Mouse (Mus musculus): ENCODE data around the gene Rbms3.

The Rbms3 gene

GRCm38 (mm10) chr9:117484396-117484795 is 145.3 kb downstream of the Rbms3 start:
- DNase-seq (ENCODE audit: low spot score): no peak

DNA sequence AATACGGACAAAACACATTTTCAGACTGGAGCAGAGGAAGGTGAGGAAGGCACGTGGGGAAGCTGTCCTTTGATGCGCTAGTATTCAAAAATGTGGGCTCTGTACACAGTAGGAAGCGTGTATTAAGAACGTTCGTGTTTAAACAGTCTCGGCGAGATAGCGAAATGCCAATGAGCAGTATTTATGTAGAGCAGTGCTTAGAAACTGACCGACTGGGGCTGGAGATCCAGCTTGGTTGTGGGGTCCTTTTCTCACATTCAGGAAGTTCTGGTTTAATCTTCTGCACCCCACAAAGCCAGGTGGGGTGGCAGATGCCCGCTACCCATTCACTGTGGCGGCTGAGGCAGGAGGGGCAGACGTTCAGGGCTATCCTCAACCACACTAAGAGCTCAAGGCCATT is 153.0 kb downstream of the Rbms3 start:
- DNase-seq (ENCODE audit: low spot score): no peak

GRCm38 (mm10) chr9:117452816-117453215 is 176.9 kb downstream of the Rbms3 start:
- DNase-seq (ENCODE audit: low spot score): no peak

GRCm38 (mm10) chr9:117442611-117443010 is 187.1 kb downstream of the Rbms3 start:
- DNase-seq (ENCODE audit: low spot score): no peak

GRCm38 (mm10) chr9:117435856-117436255 is 193.9 kb downstream of the Rbms3 start:
- no peak for DNase-seq (ENCODE audit: low spot score)

- DNase-seq (ENCODE audit: low spot score): no peak
These were observed 199.0 kb downstream of the Rbms3 start for GRCm38 (mm10) chr9:117430670-117431069.

GRCm38 (mm10) chr9:117429217-117430105 is 200.3 kb downstream of the Rbms3 start:
- DNase-seq (ENCODE audit: low spot score): no peak

DNA sequence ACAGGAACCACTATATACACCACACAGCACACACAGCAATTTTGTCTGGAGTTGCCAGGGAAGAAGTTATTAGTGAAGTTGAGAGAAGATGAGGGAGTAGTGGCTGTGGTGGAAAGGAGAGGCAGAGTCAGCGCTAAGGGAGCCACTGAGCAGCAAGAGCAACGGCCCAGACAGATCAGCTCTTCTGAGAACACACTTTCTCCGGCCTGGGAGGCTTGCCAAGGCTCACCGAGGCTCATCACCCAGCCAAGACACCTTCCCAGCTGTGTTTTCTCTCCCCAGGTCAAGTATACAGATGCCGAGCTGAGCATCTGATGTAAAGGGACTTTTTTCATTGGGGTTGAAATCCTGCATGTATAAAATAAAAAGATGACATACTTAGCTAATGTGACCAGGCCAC is 206.5 kb downstream of the Rbms3 start:
- no peak for DNase-seq (ENCODE audit: low spot score)

DNA sequence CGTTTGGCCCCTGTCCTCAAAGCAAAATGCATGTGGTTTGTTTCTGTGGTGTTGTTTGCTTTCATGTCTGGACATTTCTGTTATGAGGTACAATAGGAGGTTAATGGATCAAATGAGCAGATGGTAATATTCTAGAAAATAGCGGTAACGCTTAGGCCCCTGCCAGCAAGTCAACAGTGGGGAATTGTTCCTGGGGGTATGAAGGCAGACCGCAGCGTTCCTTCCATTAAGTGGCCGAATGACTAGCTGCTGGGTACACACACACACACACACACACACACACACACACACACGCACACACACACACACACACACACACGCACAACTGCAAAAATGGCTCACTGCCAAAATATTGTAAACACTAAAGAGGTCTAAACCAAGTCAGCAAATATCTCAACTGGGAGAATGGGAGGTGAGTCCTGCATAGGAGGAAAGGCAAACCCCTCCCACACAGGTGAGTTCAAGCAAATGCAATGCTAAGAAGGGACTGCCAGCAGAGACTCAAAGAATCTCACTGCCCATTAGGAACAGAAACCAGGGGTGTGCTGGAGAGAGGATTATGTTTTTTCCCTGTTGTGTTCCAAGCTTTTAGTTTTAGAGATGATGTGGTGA is 209.7 kb downstream of the Rbms3 start:
- DNase-seq (ENCODE audit: low spot score): no peak

- no peak for DNase-seq (ENCODE audit: low spot score)
These were observed 216.5 kb downstream of the Rbms3 start for GRCm38 (mm10) chr9:117413181-117413580.

DNA sequence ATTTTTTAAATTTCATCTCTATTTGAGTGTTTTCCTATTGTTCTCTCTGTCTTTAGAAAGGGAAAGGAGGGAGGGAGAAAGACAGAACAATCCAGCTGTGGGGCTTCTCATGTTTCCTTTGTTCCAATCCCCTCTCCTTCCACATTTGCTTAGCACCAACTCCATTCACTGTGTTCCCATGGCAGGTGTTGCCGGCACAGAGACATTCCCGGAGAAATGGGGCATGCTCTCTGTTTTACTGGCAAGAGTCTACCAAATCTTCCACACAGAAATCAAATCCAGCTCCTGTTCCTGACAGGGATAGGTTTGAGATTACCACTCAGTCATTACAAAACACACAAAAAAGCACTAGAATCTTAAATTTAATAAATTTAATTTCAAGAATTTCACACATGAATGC is 217.1 kb downstream of the Rbms3 start:
- DNase-seq (ENCODE audit: low spot score): no peak

- DNase-seq (ENCODE audit: low spot score): no peak
These were observed 225.1 kb downstream of the Rbms3 start for GRCm38 (mm10) chr9:117404621-117405020.

DNA sequence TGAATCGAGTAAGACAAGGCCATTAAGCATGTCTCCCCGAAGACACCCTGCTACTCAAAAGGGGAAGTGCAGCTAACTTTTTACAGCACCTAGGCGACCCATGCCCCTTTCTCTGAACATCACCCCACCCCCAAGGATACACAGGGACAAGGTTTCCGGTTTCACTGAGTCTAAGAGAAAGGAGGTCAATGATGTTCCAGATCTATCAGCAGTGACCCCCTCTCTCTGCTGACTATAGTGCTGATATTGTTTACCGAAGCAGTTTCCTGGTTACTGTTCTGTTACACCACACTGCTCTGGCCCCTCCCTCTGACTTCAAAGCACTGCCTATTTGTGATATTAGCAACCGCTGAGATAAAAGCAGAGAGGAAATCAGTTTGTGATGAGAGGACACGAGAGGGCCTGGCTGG is 229.4 kb downstream of the Rbms3 start:
- DNase-seq (ENCODE audit: low spot score): no peak

DNA sequence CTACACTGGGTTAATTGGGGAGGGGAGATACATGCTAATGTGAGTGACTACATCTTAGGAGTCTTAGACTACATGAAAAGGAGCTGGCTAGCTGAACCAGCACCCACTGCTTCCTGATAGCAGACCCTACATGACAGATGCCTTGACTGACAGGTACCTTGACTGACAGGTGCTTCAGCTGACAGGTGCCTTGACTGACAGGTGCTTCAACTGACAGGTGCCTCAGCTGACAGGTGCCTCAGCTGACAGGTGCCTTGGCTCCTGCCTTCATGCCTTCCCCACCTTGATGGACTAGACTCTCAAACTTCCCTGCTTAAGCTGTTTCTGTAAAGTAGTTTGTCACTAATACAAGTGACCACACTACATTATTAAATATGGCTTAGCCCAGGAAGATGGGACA is 232.6 kb downstream of the Rbms3 start:
- no peak for DNase-seq (ENCODE audit: low spot score)

GRCm38 (mm10) chr9:117396586-117396985 is 233.1 kb downstream of the Rbms3 start:
- no peak for DNase-seq (ENCODE audit: low spot score)

DNA sequence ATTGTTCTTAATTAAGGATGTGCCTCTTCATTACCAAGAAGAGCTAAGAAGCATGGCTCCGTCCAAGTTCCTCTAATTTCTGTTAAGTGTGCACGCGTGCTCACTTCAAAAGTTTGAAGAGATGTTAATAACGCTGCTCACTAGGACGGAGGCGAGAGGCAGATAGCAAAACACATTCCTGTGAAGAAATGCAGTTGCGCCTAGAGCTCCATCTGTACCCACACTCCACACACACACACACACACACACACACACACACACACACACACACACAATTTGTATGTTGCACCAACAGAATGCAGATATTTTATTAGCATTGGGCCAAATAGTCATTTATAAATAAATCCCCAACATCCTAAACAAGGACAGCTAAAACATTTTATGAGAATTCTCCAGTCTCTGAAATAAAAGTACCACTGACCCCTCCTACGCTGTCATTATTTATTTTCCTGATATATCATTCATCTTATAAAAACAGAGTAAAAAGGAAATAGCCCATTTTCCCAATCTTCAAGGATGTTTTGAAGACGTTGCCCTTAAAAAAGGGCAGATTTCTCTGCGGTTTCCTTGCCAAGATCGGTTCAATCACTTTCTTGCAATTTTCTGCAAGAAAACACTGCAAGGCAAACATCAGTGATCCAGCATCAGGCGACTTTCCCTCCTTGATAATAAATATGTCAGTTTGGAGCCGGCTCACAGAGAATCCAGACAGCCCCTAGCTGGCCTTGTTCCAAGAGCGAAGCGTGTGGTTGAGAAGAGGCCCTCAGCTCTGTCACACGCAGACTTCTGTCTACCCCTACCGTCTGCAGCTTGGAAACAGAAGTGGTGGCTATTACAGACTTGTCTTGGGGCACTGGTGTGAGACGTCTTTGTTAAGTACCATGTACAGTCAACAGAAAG is 235.8 kb downstream of the Rbms3 start:
- no peak for DNase-seq (ENCODE audit: low spot score)

- DNase-seq (ENCODE audit: low spot score): no peak
These were observed 241.7 kb downstream of the Rbms3 start for GRCm38 (mm10) chr9:117388024-117388423.

- no peak for DNase-seq (ENCODE audit: low spot score)
These were observed 248.8 kb downstream of the Rbms3 start for GRCm38 (mm10) chr9:117380876-117381275.

DNA sequence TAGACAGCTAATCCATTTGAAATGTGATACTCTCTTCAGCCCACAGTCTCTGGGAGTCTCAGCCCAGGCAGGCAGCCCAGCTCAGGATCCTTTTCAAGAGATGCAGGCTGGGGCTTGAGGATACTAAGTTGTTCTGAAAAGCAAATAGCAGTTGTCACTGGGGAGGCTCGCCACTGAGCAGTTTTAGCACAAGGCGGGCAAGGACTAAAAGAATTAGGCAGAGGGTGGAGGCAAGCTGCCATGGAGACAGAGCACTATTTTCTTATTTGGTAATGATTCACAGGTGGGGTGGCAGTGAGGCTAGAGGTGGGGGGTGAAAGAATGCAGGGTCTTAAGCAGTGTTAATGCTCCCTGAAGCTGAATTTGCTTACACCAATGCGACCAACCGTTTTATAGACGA is 249.6 kb downstream of the Rbms3 start:
- DNase-seq (ENCODE audit: low spot score): no peak

DNA sequence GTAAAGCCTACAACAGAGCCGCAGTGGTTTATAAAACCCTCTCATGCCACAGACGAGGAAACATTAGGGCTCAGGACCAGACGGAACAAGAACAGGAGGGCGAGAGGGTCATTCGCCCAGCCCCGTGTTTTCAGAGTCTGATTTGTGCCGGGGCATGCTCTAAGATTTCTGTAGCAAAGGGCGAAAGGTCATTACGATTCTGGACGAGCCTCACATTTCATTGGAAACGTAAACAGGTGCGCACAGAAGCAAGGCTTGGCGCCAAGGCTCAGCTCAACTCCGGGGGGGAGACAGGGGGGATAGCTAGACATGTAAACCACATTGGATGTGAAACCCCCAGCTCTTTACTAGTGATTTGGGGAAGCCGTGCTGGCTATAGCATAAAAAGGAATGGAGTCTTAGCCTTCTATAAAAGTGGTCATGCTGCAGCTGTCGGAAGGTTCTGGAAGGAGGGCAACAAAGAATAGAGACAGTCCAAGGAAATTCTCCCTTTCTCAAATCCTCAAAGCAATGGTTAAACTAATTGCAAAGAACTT is 250.2 kb downstream of the Rbms3 start:
- DNase-seq (ENCODE audit: low spot score): no peak

DNA sequence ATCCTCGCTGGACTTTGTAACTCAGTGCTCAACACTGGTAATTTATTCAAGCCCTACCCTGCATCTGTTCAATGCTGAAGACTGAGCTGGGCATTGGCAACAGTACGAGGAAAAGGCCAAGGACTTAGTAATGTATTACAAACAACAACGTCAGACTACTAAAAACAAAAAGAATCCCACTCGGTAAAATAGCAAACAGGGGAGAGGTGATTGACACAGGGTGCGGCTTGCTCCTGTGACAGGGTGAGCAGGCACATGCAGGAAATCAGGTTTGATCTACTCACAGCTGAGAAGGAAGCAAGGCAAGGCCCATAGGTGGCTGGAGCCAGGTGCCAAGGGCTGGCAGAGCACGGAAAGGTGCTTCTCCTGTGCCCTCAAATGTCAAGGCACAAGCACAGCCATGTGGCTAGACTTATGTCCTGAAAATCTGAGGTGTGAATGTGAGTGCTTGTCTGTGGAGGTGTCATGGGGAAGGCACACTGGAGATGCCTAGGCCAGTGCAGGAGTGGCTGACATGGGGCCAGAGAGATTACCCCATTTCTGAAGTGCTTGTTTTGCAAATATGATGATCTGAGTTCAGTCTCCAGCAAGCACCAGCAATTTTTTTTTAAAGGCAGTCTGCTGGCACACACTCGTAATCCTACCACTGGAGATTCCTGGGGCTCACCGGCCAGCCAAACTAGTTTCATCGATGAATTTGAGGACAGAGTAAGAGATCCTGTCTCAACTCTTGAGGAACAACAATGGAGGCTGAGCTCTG is 251.4 kb downstream of the Rbms3 start:
- DNase-seq (ENCODE audit: low spot score): no peak

- no peak for DNase-seq (ENCODE audit: low spot score)
These were observed 253.9 kb downstream of the Rbms3 start for GRCm38 (mm10) chr9:117375776-117376175.

All from ovary, postnatal 10 days (tissue).